Mouse (Mus musculus) ES-Bruce4 (cell line): Measurements from ENCODE around the gene Ssr3.

Source experiments
- CTCF ChIP-seq: IDR thresholded peaks from one replicate; pipeline ENCODE4 v1.8.1; 2011; ENCODE audit warnings: low read depth, low read length
- POLR2A ChIP-seq: IDR thresholded peaks from one replicate; pipeline ENCODE4 v1.8.1; 2011; ENCODE audit warnings: low read length; ENCODE audit not compliant: insufficient read depth

DNA sequence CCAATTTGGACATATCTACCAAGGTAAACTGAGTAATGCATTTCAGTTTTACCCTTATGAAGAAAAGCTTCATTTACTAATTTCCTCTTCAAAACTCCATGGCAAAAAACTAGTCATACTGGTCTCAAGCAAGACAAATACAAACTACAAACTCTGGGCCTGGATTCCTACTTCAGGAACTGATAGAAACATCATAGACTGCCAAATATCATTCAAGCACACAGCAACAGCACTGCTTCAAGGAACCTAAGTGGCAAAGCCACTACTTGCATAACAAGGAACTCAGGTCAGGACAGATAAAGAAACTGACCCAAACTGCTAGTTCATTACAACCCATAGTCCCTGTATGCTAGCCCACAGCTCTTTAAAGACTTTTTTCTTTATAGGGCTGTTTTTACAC, 13.7 kb downstream of the Ssr3 start:
- TF ChIP-seq POLR2A (no peak), CTCF (no peak)
